Mouse (Mus musculus) testis, adult 2 months (tissue): ENCODE results near the gene Casp2.

Experiments
- CTCF ChIP-seq: fragments of 200-500 bp; IDR thresholded peaks from 2 replicates; pipeline ENCODE4 v1.5.1; 2012; ENCODE audit warnings: low read depth, mild to moderate bottlenecking, inconsistent platforms, low read length, moderate library complexity; ENCODE audit not compliant: control insufficient read depth, insufficient read depth, insufficient replicate concordance
- POLR2A ChIP-seq: fragments of 200-500 bp; IDR thresholded peaks from 2 replicates; pipeline ENCODE4 v1.6.1; 2012; ENCODE audit warnings: low read depth, mild to moderate bottlenecking, inconsistent platforms, low read length, moderate library complexity; ENCODE audit not compliant: control insufficient read depth

DNA sequence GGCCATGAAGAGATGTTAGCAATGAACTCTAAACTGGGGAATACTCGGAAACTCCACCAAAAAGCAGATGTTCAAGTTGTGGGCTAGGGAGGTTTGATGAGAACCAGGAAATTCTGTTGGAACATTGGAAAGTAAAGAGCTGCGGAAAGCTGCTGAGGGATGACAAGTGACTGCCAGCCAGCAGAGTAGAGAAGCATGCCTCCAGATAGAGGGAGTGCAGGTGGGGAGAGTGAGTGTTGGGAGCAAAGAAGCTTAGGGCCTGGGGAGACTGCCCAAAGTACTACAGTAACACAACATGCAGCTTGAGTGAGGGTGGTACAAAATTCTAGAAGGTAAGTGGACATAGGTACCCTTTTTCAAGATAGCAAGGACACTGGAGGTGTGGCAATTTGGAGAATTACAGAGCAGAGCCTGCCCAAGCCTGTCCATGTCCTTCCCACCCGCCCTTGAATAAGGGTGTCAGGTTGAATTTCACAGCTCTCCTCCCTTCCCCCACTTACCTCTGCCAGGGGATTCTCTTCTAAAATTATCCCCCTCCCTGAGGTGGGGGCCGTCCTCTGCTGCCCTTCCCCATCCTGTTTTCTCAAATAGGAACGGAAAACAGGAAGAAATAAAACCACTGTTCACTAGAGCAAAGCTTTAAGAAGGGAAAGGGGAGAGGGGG lies 18.2 kb downstream of the Casp2 start:
- TF ChIP-seq CTCF = no peak
- no peak for TF ChIP-seq POLR2A
